Mouse (Mus musculus) heart, embryonic 14.5 days (tissue): ENCODE measurements around the gene Plch1. TPM values are rescaled to one million over a fixed set of nuclear protein-coding genes. Genes with fewer than 3 reads are reported as not detected.

ENCODE experiments used
- ATAC-seq: fragments of 200-750 bp; cut with Nextera tagmentation; 2 replicates; pipeline ENCODE4 v1.8.0; 2017; ENCODE audit warnings: low read depth, moderate TSS enrichment; ENCODE audit not compliant: insufficient number of reproducible peaks, insufficient read depth, low FRiP score
- H3K27ac ChIP-seq, 2 experiments: fragments of 200-500 bp in 1 of 2; fragments of 300-500 bp in 1 of 2; sonication (generic) in 1 of 2; replicated peaks in 1 of 2; 2 replicates each; pipeline ENCODE4 v1.5.1; 2012 to 2014; ENCODE audit warnings: low read depth in 2 of 2, low read length in 2 of 2, control low read depth in 1 of 2, mild to moderate bottlenecking in 1 of 2, mixed read lengths in 1 of 2; ENCODE audit not compliant: control insufficient read depth in 1 of 2, insufficient read depth in 1 of 2
- H3K27me3 ChIP-seq: fragments of 300-500 bp; sonication (generic); 2 replicates; pipeline ENCODE4 v1.6.1; 2014; ENCODE audit warnings: mild to moderate bottlenecking, low read length, control low read depth; ENCODE audit not compliant: control insufficient read depth, insufficient read depth
- H3K36me3 ChIP-seq: fragments of 300-500 bp; sonication (generic); 2 replicates; pipeline ENCODE4 v1.6.1; 2014; ENCODE audit warnings: mild to moderate bottlenecking, control low read depth, low read length, mixed read lengths; ENCODE audit not compliant: control insufficient read depth, insufficient read depth
- H3K4me1 ChIP-seq, 2 experiments: fragments of 200-500 bp in 1 of 2; fragments of 300-500 bp in 1 of 2; sonication (generic) in 1 of 2; 2 replicates each; pipeline ENCODE4 v1.6.1; 2012 to 2014; ENCODE audit warnings: low read length in 2 of 2, control low read depth in 1 of 2, mixed read lengths in 1 of 2; ENCODE audit not compliant: control insufficient read depth in 2 of 2, insufficient read depth in 2 of 2
- H3K4me2 ChIP-seq: fragments of 300-500 bp; sonication (generic); 2 replicates; pipeline ENCODE4 v1.6.1; 2014; ENCODE audit warnings: mild to moderate bottlenecking, low read length
- H3K4me3 ChIP-seq, 2 experiments: fragments of 200-500 bp in 1 of 2; fragments of 300-500 bp in 1 of 2; sonication (generic) in 1 of 2; 2 replicates each; pipeline ENCODE4 v1.5.1; 2012 to 2014; ENCODE audit warnings: low read length in 2 of 2, mild to moderate bottlenecking in 2 of 2, control low read depth in 1 of 2, low read depth in 1 of 2, moderate library complexity in 1 of 2; ENCODE audit not compliant: control insufficient read depth in 1 of 2, insufficient read depth in 1 of 2
- H3K9ac ChIP-seq: fragments of 300-500 bp; sonication (generic); 2 replicates; pipeline ENCODE4 v1.6.1; 2014; ENCODE audit warnings: mild to moderate bottlenecking, low read length
- H3K9me3 ChIP-seq: fragments of 300-500 bp; sonication (generic); 2 replicates; pipeline ENCODE4 v1.6.1; 2016; ENCODE audit warnings: low read length, control low read depth; ENCODE audit not compliant: control insufficient read depth
- WGBS: fragments of 180-500 bp; shearing (Covaris S2); extraction: QIAGEN DNeasy Blood & Tissue Kit; methylation state at CpG from one replicate; pipeline ENCODE4 v1.1.7; 2014; 5-methylcytosine and 5-hydroxymethylcytosine counted together
- polyA plus RNA-seq: library from polyadenylated mRNA; unstranded; fragments of >200 nt; fragmentation: Nextera tagmentation; extraction: Ambion mirVana; gene quantifications from 2 replicates; pipeline ENCODE4 v1.2.1, GENCODE M21; 2014

Gene Plch1
- polyA plus RNA-seq, 1 experiment from 2014 or later: 0.31 TPM

DNA sequence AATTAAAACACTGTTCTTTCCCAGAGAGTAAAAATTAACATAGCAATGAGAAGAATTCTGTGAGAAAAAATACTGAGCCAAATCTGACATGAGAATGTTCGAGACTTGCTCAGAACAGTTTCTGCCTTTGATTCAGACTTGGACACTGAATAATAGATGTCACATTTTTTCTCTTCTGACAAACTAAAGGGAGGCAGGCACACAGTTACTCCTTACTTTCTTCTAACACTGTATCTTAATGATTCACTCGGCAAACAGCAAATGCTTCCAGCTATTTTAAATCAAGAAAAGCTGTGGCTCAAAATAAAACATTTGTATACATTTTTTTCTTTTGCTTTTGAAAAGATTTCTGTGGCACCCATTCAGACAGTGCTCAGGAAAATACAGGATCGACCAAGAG lies 7.1 kb downstream of the Plch1 start:
- no peaks in the 10 kb centered on the region for H3K9me3 ChIP-seq
- no peaks in the 10 kb centered on the region for H3K36me3 ChIP-seq

DNA sequence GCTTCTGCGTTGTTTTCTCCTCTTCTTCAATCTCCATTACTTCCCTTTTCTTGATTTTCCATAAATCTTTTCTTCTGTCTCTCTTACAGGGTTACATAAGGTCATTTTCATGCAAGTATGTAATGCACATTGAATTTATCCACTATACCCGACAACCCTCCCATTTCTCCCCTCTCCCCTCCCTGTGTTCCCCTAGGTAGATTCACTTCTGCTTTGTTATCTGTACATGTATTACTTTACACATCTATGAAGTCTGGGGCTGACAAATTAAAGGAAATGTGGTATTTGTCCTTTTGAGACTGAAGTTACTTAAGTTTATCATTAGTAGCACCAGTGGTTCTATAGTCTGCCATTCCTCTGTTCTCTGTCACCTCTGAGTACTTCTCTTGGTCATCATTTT lies 18.2 kb downstream of the Plch1 start:
- H3K4me1 ChIP-seq: no peaks in the 10 kb centered on the region
- no peaks in the 10 kb centered on the region for H3K36me3 ChIP-seq
- H3K27me3 ChIP-seq: no peaks in the 10 kb centered on the region
- H3K27ac ChIP-seq: no peak overlapping the region
- WGBS: 77% methylated on average over 2 of the region's 2 CpGs
- H3K4me3 ChIP-seq: no peak overlapping the region
- H3K4me2 ChIP-seq: no peak overlapping the region
- no peak overlapping the region for H3K9ac ChIP-seq
- no peak for ATAC-seq
- H3K9me3 ChIP-seq: peaks cover 10% of the 10 kb centered on the region

More for the DNA sequence above, 7.1 kb downstream of the Plch1 start:
- 46% methylated on average over 3 of the region's 3 CpGs for WGBS
- H3K9ac ChIP-seq: no peak overlapping the region
- H3K4me2 ChIP-seq: no peak overlapping the region
- H3K4me3 ChIP-seq: no peak overlapping the region
- no peak for ATAC-seq
- H3K4me1 ChIP-seq: no peaks in the 10 kb centered on the region
- no peaks in the 10 kb centered on the region for H3K27me3 ChIP-seq
- no peak overlapping the region for H3K27ac ChIP-seq

DNA sequence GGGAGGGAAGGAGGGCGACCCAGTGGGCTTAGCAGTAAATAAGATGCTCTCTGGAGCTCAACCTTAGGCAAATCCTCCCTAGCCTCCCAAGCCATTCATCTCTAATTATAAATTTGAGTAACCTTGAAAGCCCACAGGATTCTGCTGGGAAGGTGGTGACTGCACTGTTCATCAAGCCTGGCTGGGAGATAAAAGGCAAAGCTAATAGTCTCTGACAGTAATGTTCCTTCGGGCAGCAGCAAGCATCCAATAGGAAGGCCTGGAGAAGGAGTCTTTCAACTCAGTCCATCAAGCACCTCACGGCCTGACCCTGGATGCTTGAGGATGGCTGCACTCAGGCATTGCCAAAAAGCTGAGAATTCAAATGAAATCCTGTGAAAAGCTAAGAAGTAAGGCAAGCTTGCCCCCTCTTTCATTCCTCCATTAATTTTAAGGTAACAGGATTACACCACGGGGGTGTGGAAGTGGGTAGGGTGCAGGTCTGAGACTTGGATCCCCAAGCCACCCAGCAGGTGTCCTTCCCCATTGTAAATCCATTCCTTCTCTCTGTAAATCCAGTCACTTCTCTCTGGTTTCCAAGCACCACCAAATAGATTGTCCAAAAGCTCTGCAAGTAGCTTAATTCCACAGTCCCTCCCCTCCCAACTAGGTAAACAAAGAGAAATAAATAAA lies 20.1 kb downstream of the Plch1 start:
- 35% methylated on average over 4 of the region's 4 CpGs for WGBS
- H3K9ac ChIP-seq: no peak overlapping the region
- H3K4me1 ChIP-seq: no peaks in the 10 kb centered on the region
- no peak overlapping the region for H3K27ac ChIP-seq
- H3K36me3 ChIP-seq: no peaks in the 10 kb centered on the region
- ATAC-seq: no peak
- H3K4me3 ChIP-seq: no peak overlapping the region
- H3K4me2 ChIP-seq: no peak overlapping the region
- no peaks in the 10 kb centered on the region for H3K27me3 ChIP-seq
- H3K9me3 ChIP-seq: no peaks in the 10 kb centered on the region

DNA sequence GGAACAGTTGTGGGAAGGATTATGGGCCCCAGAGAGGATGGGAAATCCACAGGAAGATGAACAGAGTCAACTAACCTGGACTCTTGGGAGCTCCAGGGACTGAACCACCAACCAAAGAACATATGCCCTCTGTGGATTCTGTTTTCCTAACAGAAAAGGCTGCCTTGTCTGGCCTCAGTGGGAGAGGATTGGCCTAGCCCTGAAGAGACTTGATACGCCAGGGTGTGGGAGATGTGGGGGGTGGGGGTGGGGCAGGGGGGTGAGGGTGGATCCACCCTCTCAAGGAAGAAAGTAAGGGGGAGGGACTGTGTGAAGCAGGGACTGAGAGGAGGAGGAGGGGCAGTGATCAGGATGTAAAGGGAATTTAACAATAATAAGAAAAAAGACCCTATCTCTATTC lies 26.5 kb downstream of the Plch1 start:
- no peaks in the 10 kb centered on the region for H3K27me3 ChIP-seq
- ATAC-seq: no peak
- H3K36me3 ChIP-seq: no peaks in the 10 kb centered on the region
- H3K4me2 ChIP-seq: no peak overlapping the region
- 42% methylated on average over 1 of the region's 1 CpGs for WGBS
- H3K9ac ChIP-seq: no peak overlapping the region
- no peak overlapping the region for H3K27ac ChIP-seq
- H3K4me1 ChIP-seq: no peaks in the 10 kb centered on the region
- no peaks in the 10 kb centered on the region for H3K9me3 ChIP-seq
- no peak overlapping the region for H3K4me3 ChIP-seq

DNA sequence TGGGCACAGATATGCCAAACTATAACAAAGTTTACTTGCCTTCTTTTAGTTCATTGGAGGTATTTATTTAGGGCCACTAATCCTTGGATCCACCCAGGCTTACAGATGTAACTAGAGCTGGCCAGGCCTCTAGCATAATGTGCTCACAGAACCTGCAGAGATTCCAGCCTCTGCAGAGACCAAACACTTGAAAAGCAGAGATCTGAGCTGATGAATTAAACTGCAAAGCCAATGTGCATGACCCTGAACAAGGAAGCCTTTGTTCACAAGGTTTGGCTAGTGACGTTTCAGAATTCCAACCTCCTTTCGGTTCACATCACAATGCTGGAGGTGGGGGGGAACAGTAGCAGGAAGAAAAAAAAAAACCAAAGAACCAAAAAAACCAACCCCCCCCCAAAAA lies 28.0 kb downstream of the Plch1 start:
- Histone ChIP-seq H3K4me1 (no peaks in the 10 kb centered on the region), H3K27me3 (no peaks in the 10 kb centered on the region), H3K27ac (no peak overlapping the region), H3K36me3 (no peaks in the 10 kb centered on the region), H3K4me3 (no peak overlapping the region), H3K9ac (no peak overlapping the region), H3K9me3 (no peaks in the 10 kb centered on the region), H3K4me2 (no peak overlapping the region)
- no peak for ATAC-seq
- 64% methylated on average over 2 of the region's 2 CpGs for WGBS

DNA sequence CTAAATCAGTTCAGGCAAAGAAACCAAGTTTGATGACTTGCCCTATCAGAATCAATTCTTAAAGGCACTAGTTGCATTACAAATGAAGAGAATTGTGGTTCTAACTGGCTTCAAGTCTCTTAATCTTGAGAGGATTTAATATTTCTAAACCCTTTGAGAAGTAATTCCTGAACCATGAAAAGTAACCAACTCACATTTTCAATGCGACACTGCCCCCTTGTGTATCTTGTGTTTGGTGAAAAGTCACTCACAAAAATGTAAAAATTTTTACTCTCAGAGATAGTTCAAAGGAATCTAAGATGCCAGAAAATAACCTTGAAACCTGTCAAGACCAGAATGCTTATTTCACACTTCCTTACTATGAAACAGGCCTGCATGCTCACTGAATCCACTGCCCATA lies 31.0 kb downstream of the Plch1 start:
- Histone ChIP-seq H3K27ac (no peak overlapping the region), H3K9me3 (no peaks in the 10 kb centered on the region), H3K9ac (no peak overlapping the region), H3K27me3 (no peaks in the 10 kb centered on the region), H3K4me1 (no peaks in the 10 kb centered on the region), H3K36me3 (no peaks in the 10 kb centered on the region), H3K4me2 (no peak overlapping the region), H3K4me3 (no peak overlapping the region)
- no peak for ATAC-seq
- 47% methylated on average over 1 of the region's 1 CpGs for WGBS

DNA sequence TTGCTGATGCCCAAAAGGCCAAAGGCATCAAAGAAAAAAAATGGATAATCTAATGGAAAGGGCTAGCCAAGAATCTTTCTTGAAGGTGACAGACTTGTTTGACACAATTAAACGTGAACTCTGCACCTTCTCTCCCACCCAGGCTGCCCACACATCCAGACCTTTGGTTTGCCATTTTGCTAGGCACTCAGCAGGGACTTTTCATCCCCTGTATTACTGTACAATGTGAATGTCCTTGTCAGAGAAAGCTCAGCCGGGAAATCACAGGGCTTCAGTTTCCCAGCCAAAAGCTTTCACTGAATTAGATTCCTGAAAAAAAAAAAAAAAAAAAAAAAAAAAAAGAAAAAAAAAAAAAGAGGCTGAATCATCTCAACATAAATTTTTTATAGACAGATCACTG lies 34.2 kb downstream of the Plch1 start:
- no peak overlapping the region for H3K4me3 ChIP-seq
- ATAC-seq: no peak
- H3K9me3 ChIP-seq: no peaks in the 10 kb centered on the region
- no peaks in the 10 kb centered on the region for H3K4me1 ChIP-seq
- no peak overlapping the region for H3K27ac ChIP-seq
- no peak overlapping the region for H3K9ac ChIP-seq
- no peak overlapping the region for H3K4me2 ChIP-seq
- no peaks in the 10 kb centered on the region for H3K36me3 ChIP-seq
- no peaks in the 10 kb centered on the region for H3K27me3 ChIP-seq
- 50% methylated on average over 2 of the region's 2 CpGs for WGBS

DNA sequence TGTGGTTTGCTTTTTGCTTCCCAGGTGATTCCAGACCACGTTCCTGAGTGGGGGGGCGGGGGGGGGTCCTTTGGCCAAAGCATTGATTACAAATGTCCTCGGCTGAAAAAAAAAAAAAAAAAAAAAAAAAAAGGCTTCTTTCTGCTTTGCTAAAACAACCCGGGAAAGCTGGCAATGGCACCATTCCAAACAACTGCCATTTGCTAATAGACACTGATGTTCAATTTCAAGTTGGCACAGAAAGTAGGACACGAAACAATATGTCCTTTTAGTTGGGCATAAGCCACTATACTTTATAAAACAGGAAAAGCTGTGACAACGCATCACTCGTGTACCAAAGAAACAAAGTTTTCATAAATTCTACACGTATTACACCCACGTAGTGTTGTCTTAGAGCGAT lies 36.6 kb downstream of the Plch1 start:
- H3K27ac ChIP-seq: no peak overlapping the region
- H3K4me2 ChIP-seq: no peak overlapping the region
- H3K9me3 ChIP-seq: no peaks in the 10 kb centered on the region
- H3K4me1 ChIP-seq: no peaks in the 10 kb centered on the region
- no peak for ATAC-seq
- no peaks in the 10 kb centered on the region for H3K36me3 ChIP-seq
- WGBS: 82% methylated on average over 10 of the region's 10 CpGs
- H3K9ac ChIP-seq: no peak overlapping the region
- no peak overlapping the region for H3K4me3 ChIP-seq
- H3K27me3 ChIP-seq: no peaks in the 10 kb centered on the region
